Mouse (Mus musculus): ENCODE measurements around the gene Riiad1.

GRCm38 (mm10) chr3:94482764-94483385 lies 2.7 kb upstream of the Riiad1 start:
- TF ChIP-seq EP300 (IDR thresholded peaks at IDR 0.05; ENCODE audit: low read depth) (no peak), CTCF (IDR thresholded peaks at IDR 0.05; ENCODE audit: low read depth) (no peak)

Data from heart, postnatal 0 days (tissue).